In genomic region chr9:46389741-46390140, GRCm38 (mm10) we compare ENCODE assay signal across 7 mouse cellular contexts.
DNase-seq lines count a peak whose midpoint lies in the region; ATAC-seq and TF ChIP-seq lines count a peak whose summit lies in the region.

No protein-coding gene starts in this region.

- ATAC-seq in hindbrain, embryonic 11.5 days (ENCODE audit: low FRiP score), result no peak
- no peak for ATAC-seq in limb, embryonic 13.5 days (ENCODE audit: low FRiP score, low read depth)
- no peak for ATAC-seq in stomach, embryonic 15.5 days (ENCODE audit: insufficient read depth, low FRiP score, low read depth)

- H3K9ac ChIP-seq in CH12.LX (ENCODE audit: insufficient read depth, low read depth) (no peak overlapping the region), ES-E14 (ENCODE audit: insufficient read depth, low read depth, low read length, poor library complexity, severe bottlenecking) (peak overlapping the region; percentile 31; the same call in 1 of the 2 replicates)
- H3K9ac ChIP-seq in hindbrain, embryonic 11.5 days (ENCODE audit: low read depth, low read length), result peak overlapping the region; percentile 64
- peak overlapping the region; percentile 63 for H3K9ac ChIP-seq in limb, embryonic 13.5 days
- no peak overlapping the region for H3K9ac ChIP-seq in stomach, embryonic 15.5 days

- no peak for TF ChIP-seq RAD21 in CH12.LX (IDR thresholded peaks at IDR 0.05; ENCODE audit: low read depth, low read length)

- no peak for TF ChIP-seq POLR2A in CH12.LX (IDR thresholded peaks at IDR 0.05; ENCODE audit: low read depth, low read length)

- dilution Hi-C loops in CH12.LX (cut with MboI; ENCODE audit: extremely low pct_ligation_motif_present, extremely low pct_unique_long_range_greater_than_20kb, low sequenced_read_pairs), result no loop called here

- H3K27ac ChIP-seq in CH12.LX (ENCODE audit: insufficient read depth, low read depth) (no peak overlapping the region), ES-E14 (ENCODE audit: insufficient read depth, low read depth, low read length, poor library complexity, severe bottlenecking) (no peak overlapping the region)
- H3K27ac ChIP-seq in hindbrain, embryonic 11.5 days (ENCODE audit: low read depth, low read length), result 0 out of 2 replicates have a peak overlapping the region, but pooled peaks have one; percentile 39
- H3K27ac ChIP-seq in limb, embryonic 13.5 days, result no peak overlapping the region; the same call in 1 of the 2 replicates
- H3K27ac ChIP-seq in stomach, embryonic 15.5 days, result no peak overlapping the region

- DNase-seq in CH12.LX (ENCODE audit: extremely low read depth), result peak; percentile 17
- no peak for DNase-seq in ES-E14 (ENCODE audit: low read depth, low spot score)
- peak; percentile 62 for DNase-seq in hindbrain, embryonic 11.5 days (ENCODE audit: low spot score)
- no peak for DNase-seq in adrenal gland, adult 2 months
- no peak for DNase-seq in testis, postnatal 14 days (ENCODE audit: low spot score)

- TF ChIP-seq CTCF in CH12.LX (conservative IDR thresholded peaks at IDR 0.05 in 1 of 2, IDR thresholded peaks at IDR 0.05 in 1 of 2; ENCODE audit: low read depth in 2 of 2, low read length in 2 of 2), result no peak

- H3K27me3 ChIP-seq in CH12.LX (replicated peaks), result peaks cover 16% of the 10 kb centered on the region
- H3K27me3 ChIP-seq in hindbrain, embryonic 11.5 days (ENCODE audit: control insufficient read depth, insufficient read depth, low read length), result peaks cover 2% of the 10 kb centered on the region; the same call in 1 of the 2 replicates
- H3K27me3 ChIP-seq in limb, embryonic 13.5 days, result peaks cover 47% of the 10 kb centered on the region
- peaks cover 7% of the 10 kb centered on the region; the same call in 1 of the 2 replicates for H3K27me3 ChIP-seq in stomach, embryonic 15.5 days (replicated peaks)

- in situ Hi-C loops in CH12.LX (cut with MboI; ENCODE audit: low pct_ligation_motif_present, low pct_unique_long_range_greater_than_20kb, low sequenced_read_pairs) (no loop called here), ES-E14 (cut with MboI; ENCODE audit: low sequenced_read_pairs in 2 of 2, unreplicated experiment in 2 of 2) (no loop called here)

- H3K79me2 ChIP-seq in CH12.LX (replicated peaks; ENCODE audit: control insufficient read depth, extremely low read depth, insufficient read depth, poor library complexity, severe bottlenecking), result no peaks in the 10 kb centered on the region

- H3K4me1 ChIP-seq in CH12.LX (ENCODE audit: control insufficient read depth in 1 of 2, insufficient read depth in 2 of 2) (peaks cover 2 to 18% of the 10 kb centered on the region in 2 experiments; a peak in 3 of 4 replicates), ES-E14 (ENCODE audit: control insufficient read depth in 2 of 2, insufficient read depth in 2 of 2, low read length in 2 of 2, poor library complexity in 1 of 2) (peaks cover 3 to 16% of the 10 kb centered on the region in 2 experiments; a peak in 2 of 4 replicates)
- H3K4me1 ChIP-seq in hindbrain, embryonic 11.5 days (replicated peaks; ENCODE audit: control insufficient read depth, insufficient read depth, low read length), result peaks cover 4% of the 10 kb centered on the region; the same call in 1 of the 2 replicates
- H3K4me1 ChIP-seq in limb, embryonic 13.5 days, result peaks cover 15% of the 10 kb centered on the region
- H3K4me1 ChIP-seq in stomach, embryonic 15.5 days, result 0 out of 2 replicates have a peak, but pooled peaks cover 9% of the 10 kb centered on the region

- H3K4me2 ChIP-seq in CH12.LX (ENCODE audit: insufficient read depth, low read depth, poor library complexity, severe bottlenecking), result peak overlapping the region; percentile 61
- peak overlapping the region; percentile 45 for H3K4me2 ChIP-seq in hindbrain, embryonic 11.5 days (replicated peaks; ENCODE audit: low read depth, low read length)
- peak overlapping the region; percentile 64 for H3K4me2 ChIP-seq in limb, embryonic 13.5 days (replicated peaks)
- peak overlapping the region; percentile 50 for H3K4me2 ChIP-seq in stomach, embryonic 15.5 days

- no peaks in the 10 kb centered on the region for H3K36me3 ChIP-seq in CH12.LX (replicated peaks in 1 of 2; ENCODE audit: control insufficient read depth in 1 of 2, insufficient read depth in 1 of 2, low read length in 1 of 2)
- no peaks in the 10 kb centered on the region for H3K36me3 ChIP-seq in ES-E14 (ENCODE audit: control insufficient read depth, insufficient read depth, low read length, poor library complexity, severe bottlenecking)
- no peaks in the 10 kb centered on the region for H3K36me3 ChIP-seq in hindbrain, embryonic 11.5 days (ENCODE audit: control insufficient read depth, insufficient read depth, low read length)
- no peaks in the 10 kb centered on the region for H3K36me3 ChIP-seq in limb, embryonic 13.5 days
- no peaks in the 10 kb centered on the region for H3K36me3 ChIP-seq in stomach, embryonic 15.5 days

- WGBS in hindbrain, embryonic 11.5 days, result 5% methylated on average over 9 of the region's 9 CpGs
- WGBS in limb, embryonic 13.5 days, result 11% methylated on average over 9 of the region's 9 CpGs
- 5% methylated on average over 9 of the region's 9 CpGs for WGBS in stomach, embryonic 15.5 days

- H3K9me3 ChIP-seq in CH12.LX (replicated peaks; ENCODE audit: low read length), result peaks cover 12% of the 10 kb centered on the region
- no peaks in the 10 kb centered on the region for H3K9me3 ChIP-seq in ES-E14 (ENCODE audit: control insufficient read depth, insufficient read depth, low read depth, low read length)
- H3K9me3 ChIP-seq in hindbrain, embryonic 11.5 days (ENCODE audit: control insufficient read depth, low read length), result 0 out of 2 replicates have a peak, but pooled peaks cover 2% of the 10 kb centered on the region
- peaks cover 7% of the 10 kb centered on the region; the same call in 1 of the 2 replicates for H3K9me3 ChIP-seq in limb, embryonic 13.5 days
- H3K9me3 ChIP-seq in stomach, embryonic 15.5 days, result no peaks in the 10 kb centered on the region

- TF ChIP-seq EP300 in CH12.LX (IDR thresholded peaks at IDR 0.05; ENCODE audit: low read length), result no peak

- H3K4me3 ChIP-seq in CH12.LX (replicated peaks in 1 of 3; ENCODE audit: low read depth in 2 of 3, low read length in 2 of 3, poor library complexity in 1 of 3) (peak overlapping the region in 2 of 3 experiments; percentile 31 to 39), ES-E14 (ENCODE audit: insufficient read depth in 1 of 2, low read depth in 1 of 2, low read length in 2 of 2, poor library complexity in 1 of 2, severe bottlenecking in 1 of 2) (peak overlapping the region in 1 of 2 experiments; percentile 61; a peak in 2 of 4 replicates)
- peak overlapping the region; percentile 33 for H3K4me3 ChIP-seq in hindbrain, embryonic 11.5 days (ENCODE audit: low read depth, low read length)
- H3K4me3 ChIP-seq in limb, embryonic 13.5 days, result peak overlapping the region; percentile 46
- H3K4me3 ChIP-seq in stomach, embryonic 15.5 days (replicated peaks), result peak overlapping the region; percentile 32

TF ChIP-seq in CH12.LX, 34 proteins besides CTCF, POLR2A, EP300 and RAD21:
- no peak for TF ChIP-seq ZMIZ1 (IDR thresholded peaks at IDR 0.05; ENCODE audit: low read depth, low read length)
- no peak for TF ChIP-seq E2F4 (IDR thresholded peaks at IDR 0.05; ENCODE audit: insufficient replicate concordance, low read depth, low read length)
- TF ChIP-seq MEF2A (IDR thresholded peaks at IDR 0.05; ENCODE audit: borderline replicate concordance, low read depth, low read length), result no peak
- no peak for TF ChIP-seq MAZ (IDR thresholded peaks at IDR 0.05; ENCODE audit: low read depth, low read length)
- TF ChIP-seq NELFE (IDR thresholded peaks at IDR 0.05; ENCODE audit: low read depth, low read length), result no peak
- TF ChIP-seq MAFK (IDR thresholded peaks at IDR 0.05; ENCODE audit: insufficient replicate concordance, low read length), result no peak
- TF ChIP-seq MYC (IDR thresholded peaks at IDR 0.05; ENCODE audit: low read depth, low read length), result no peak
- no peak for TF ChIP-seq TBP (conservative IDR thresholded peaks at IDR 0.05; ENCODE audit: low read depth, low read length)
- no peak for TF ChIP-seq ZNF384 (IDR thresholded peaks at IDR 0.05; ENCODE audit: low read depth, low read length)
- no peak for TF ChIP-seq USF2 (conservative IDR thresholded peaks at IDR 0.05; ENCODE audit: low read depth, low read length)
- no peak for TF ChIP-seq MAX (IDR thresholded peaks at IDR 0.05; ENCODE audit: low read length)
- no peak for TF ChIP-seq IRF4 (IDR thresholded peaks at IDR 0.05; ENCODE audit: low read depth, low read length)
- TF ChIP-seq GABPA (IDR thresholded peaks at IDR 0.05; ENCODE audit: insufficient replicate concordance, low read depth, low read length), result no peak
- no peak for TF ChIP-seq HCFC1 (IDR thresholded peaks at IDR 0.05; ENCODE audit: low read depth, low read length)
- no peak for TF ChIP-seq RCOR1 (conservative IDR thresholded peaks at IDR 0.05; ENCODE audit: low read depth, low read length)
- TF ChIP-seq TCF12 (IDR thresholded peaks at IDR 0.05; ENCODE audit: low read depth, low read length), result no peak
TF ChIP-seq in CH12.LX: peak in this region for 0.

TF ChIP-seq in ES-E14, 5 proteins besides CTCF, POLR2A, EP300 and RAD21:
- no peak for TF ChIP-seq HCFC1 (IDR thresholded peaks at IDR 0.05; ENCODE audit: borderline replicate concordance, insufficient read depth, low read length)

Comparison
In these comparisons a context has a peak if more than half of its experiments do, and no peak if none do; other contexts are left out.
1. DNase-seq: peak in CH12.LX (single experiment) and hindbrain, embryonic 11.5 days (single experiment); none in ES-E14 (single experiment), adrenal gland, adult 2 months (single experiment) and testis, postnatal 14 days (single experiment).
2. H3K9ac ChIP-seq: peak in ES-E14 (single experiment), hindbrain, embryonic 11.5 days (single experiment) and limb, embryonic 13.5 days (single experiment); none in CH12.LX (single experiment) and stomach, embryonic 15.5 days (single experiment).
3. Peak in every context shown above with its lines, with median percentiles within 50 percentile points of each other: H3K4me2 ChIP-seq.